Mouse (Mus musculus) kidney, adult 18-20 months (tissue): ENCODE measurements around the gene Tlx1.

Source experiments
- DNase-seq: peaks from one replicate; pipeline ENCODE4 v3.0.0; 2021

The Tlx1 gene

DNA sequence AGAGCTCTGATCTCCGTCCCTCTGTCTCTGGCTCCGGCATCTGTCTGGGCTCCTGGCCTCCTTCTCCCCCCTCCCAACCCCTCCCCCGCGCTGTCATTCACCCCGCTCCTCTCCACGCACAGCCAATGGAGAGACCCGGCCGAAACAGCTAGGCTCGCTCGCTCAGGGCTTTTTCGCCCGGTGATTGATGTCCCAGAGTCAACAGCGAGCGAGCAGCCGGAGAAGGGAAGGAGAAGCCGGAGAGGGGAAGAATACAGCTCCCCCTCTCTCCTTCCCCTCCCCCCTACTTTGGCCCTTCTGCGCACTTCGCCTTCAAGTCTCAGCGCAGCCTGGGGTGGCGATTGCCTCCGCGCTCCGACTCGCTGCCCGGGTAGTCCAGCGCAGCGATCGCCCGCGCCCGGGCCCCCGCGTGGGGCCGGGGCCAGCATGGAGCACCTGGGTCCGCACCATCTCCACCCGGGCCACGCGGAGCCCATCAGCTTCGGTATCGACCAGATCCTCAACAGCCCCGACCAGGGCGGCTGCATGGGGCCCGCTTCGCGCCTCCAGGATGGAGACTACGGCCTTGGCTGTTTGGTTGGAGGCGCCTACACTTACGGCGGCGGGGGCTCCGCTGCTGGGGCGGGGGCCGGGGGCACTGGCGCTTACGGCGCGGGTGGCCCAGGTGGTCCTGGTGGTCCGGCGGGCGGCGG, at the start of gene Tlx1:
Gene Tlx1 (plus strand): TSS at position 191 of the 692 bp plus-strand sequence.
- DNase-seq, result no peak

- DNase-seq, result no peak
Observed at GRCm38 (mm10) chr19:45105591-45105990, 44.9 kb upstream of the Tlx1 start.

GRCm38 (mm10) chr19:45106689-45107088, 43.8 kb upstream of the Tlx1 start:
- no peak for DNase-seq

DNA sequence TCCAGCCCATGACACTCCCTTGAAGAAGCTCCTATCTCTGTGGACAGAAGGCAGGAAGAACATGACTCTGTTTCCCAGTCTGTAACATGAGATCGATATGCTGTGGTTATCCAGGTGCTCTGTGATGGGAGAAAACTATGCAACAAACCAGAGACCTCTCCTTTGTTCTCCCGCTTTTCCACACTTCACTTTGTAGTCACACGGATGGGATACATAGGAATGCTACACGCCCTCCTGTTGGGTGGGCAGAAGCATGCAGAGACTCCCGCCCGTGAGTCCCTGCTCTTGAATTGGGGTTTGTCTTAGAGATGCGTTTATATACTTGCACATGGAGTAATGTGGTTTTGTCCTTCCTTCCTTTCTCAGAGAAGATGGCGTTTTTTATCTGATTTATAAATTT, 39.8 kb upstream of the Tlx1 start:
- DNase-seq, result no peak

DNA sequence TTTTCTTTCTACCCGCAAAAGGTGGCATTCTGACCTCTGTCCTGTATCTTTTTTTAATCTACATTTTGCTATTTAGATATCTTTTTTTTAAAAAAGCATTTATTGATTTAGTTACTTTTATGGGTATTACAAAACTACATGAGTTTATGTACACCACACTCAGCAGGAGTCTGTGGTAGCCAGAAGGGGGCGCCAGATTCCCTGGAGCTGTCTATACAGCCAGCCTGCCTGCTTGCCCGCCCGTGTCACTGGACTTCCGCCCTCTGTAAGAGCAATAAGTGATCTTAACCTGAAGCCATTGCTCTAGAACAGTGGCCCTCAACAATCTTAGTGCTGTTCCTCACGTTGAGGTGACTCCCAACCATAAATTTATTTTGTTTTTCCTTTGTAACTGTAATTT, 38.0 kb upstream of the Tlx1 start:
- no peak for DNase-seq

- peak; percentile 12 for DNase-seq
Observed at GRCm38 (mm10) chr19:45113791-45114460, 36.6 kb upstream of the Tlx1 start.

- no peak for DNase-seq
Observed at GRCm38 (mm10) chr19:45114772-45115171, 35.7 kb upstream of the Tlx1 start.

DNA sequence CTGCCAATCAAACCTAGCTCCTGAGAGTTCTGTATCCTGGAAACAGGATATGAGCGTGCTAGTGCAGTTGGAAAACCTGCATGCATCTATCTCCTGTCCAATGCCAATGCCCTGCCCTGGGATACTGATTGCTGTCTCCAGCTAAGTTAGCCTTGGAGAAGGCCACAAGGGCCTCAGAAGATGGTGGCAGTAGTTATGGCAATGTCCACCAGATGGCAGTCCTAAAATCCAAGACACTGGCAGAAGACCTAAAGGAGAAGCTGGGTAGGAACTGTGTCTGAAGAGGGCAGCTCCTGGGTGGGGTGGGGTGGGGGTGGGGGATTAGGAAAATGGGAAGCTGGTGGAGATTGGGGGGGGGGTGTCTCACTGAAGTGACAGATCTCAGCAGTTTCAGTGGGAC, 33.7 kb upstream of the Tlx1 start:
- DNase-seq, result peak; percentile 56

DNA sequence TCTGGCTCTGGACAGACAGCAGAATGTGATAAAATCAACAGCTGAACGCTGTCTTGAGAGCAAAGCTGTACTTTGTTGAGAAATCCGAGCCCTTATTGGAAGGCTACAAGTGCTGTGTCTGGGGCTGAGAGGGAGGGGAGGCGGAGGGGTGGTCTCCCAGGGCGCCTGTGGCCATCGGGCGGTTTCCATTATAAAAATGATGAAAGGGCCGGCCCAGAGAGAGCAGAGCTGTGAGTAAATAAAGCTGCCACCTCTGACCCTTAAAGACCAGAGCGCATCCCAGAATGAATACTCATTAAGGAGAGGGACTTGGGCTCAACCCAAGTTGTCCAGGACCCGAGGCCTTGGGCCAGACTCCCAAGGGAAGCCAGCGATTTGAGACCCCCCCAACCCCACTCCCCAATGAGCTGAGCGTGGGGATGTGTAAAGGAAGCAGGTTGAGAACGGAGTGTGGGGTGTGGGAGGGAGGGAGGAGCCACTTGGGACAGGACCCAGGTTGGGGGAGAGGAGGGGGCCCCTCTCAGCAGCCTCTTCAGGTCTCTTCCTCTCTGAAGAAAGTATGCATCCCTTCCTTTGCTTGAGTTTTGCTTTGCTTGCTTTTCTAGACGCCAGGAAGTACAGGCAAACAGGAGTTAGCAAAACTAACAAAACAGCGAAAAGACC, 18.4 kb upstream of the Tlx1 start:
- no peak for DNase-seq

GRCm38 (mm10) chr19:45142531-45142930, 7.9 kb upstream of the Tlx1 start:
- no peak for DNase-seq

GRCm38 (mm10) chr19:45143214-45143895, 7.1 kb upstream of the Tlx1 start:
- DNase-seq, result no peak

DNA sequence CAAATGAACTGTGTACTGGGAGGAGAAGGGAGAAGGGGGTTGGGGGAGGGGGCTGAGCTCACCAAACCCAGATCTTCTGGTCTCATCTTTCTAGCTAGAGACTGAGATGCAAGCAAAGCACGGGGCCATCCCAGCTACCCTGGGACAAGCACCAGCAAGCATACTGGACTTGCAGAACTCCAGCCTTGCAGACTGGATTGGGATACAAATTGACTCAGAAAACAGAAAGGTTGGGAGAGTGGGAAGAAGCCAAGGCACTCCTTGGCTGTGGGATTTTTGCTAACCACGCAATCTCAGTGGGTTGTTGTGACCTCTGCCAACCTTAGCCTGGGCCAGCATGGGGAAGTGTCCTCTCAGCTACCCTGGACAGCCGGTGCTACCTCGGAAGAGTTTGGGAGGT, 3.4 kb upstream of the Tlx1 start:
- no peak for DNase-seq

GRCm38 (mm10) chr19:45151361-45152182, 1.1 kb downstream of the Tlx1 start:
- no peak for DNase-seq

DNA sequence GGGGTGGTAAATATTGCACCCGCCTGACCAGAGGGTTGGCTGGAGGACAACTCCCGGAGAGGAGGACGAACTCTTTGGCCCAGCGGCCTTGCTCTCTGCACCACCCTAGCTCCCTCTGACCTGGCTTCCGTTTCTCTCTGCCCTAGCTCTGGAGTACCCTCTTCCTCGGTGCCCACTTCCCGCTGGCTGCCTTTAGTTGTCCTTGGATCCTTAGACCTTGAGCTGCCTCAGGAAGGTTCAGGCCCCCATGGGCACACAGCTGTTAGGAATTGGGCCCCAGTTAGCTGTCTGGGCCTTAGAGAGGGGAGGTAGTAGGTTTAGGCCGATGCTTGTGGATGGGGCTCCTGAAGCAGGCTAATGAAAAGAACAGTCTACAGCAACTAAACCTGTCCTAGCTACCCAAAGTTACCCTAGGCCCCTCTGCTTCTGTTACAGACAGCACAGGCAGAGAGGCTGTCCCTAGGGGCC, 1.7 kb downstream of the Tlx1 start:
- DNase-seq, result no peak

GRCm38 (mm10) chr19:45153311-45154058, 3.0 kb downstream of the Tlx1 start:
- DNase-seq, result no peak

DNA sequence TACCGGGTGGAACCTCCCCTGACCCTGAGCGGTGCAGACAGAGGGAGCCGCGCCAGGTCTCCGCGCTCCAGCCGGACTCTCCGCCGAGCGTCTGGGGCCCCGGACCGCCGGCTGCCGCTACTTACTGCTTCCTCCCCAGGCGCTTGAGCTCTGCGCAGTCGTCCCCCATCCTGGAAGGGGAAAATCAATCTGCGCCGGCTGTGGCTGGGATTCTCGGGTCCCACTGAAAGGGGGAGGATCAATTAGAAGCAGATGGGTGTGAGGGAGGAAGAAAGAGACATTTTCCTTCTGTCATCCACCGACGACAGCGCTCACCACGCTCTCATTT, 3.5 kb downstream of the Tlx1 start:
- DNase-seq, result no peak

DNA sequence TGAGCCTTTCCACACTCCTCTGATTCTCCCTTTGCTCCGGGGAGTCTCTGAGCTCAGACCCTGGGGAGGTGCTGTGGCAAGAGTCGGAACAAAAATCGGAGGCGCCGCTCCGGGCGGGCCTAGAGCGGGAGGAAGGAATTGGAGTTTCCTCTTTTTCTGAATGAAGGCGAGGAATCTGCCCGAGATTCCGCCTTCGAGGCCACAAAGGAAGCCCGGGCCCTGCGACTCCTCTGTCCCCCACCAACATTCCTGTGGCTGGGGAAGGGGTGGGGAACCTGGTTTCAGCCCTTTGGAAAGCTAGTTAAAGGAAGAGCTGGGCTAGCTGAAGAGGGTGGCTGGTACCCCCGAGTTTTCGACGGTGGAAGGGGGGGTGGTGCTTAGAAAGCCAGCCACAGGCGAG, 4.0 kb downstream of the Tlx1 start:
- DNase-seq, result no peak

DNA sequence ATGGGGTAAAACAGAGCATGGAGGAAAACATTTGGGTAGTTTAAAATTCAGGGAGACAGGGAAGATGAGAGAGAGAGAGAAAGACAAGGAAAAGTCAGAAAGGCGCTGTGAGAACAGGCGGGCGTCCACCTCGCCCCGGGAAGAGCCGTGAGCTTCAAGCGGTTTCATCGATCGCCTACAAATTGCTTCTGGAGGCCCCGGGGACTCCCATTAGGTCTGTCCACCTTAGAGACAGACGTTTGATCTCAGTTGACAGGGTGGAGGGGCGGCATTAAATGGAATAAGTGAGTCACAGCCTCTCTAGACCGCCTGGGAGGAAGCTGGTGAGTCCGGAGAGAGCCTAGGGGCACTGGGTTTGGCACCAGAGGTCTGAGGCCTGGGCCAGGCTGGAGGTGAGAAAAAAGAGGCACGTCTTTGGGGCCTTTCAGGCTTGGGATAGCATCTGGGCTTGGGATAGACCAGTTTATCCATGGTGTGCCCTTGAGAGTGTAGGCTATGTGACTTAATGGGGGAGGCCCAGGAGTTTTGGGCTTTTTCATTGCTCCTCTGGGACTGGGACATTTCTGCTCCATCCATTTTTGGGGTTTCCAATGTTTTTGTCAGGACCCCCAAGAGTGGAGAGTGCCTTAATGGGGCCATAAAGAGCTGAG, 4.8 kb downstream of the Tlx1 start:
- DNase-seq, result no peak

- no peak for DNase-seq
Observed at GRCm38 (mm10) chr19:45155791-45156186, 5.3 kb downstream of the Tlx1 start.

GRCm38 (mm10) chr19:45156381-45156780, 5.9 kb downstream of the Tlx1 start:
- DNase-seq, result no peak

DNA sequence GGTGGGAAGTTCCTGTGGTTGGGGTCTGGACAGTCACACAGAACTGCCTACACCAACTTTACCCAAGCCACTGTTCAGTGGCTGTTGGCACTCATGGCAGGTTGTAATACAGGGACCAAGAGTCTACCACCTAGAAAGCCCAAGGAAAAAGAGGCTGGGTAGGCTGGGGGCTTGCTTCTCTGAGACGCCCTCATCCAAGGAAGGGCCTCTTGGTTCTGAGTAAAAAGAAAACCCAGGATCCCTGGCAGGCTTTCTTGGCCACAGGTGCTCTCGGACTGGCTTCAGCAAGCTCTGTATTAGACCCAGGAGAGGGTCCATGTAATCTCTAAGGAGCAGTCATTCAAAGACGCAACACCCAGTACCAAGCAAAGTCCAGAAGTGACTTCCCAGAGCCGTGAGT, 7.7 kb downstream of the Tlx1 start:
- no peak for DNase-seq
